Comparison of ENCODE assay signal across 8 mouse cellular contexts in genomic region chr14:75787794-75788175, GRCm38 (mm10). TPM values are rescaled to one million over a fixed set of nuclear protein-coding genes. Genes with fewer than 3 reads are reported as not detected.
DNase-seq lines count a peak whose midpoint lies in the region; ATAC-seq and TF ChIP-seq lines count a peak whose summit lies in the region.

No protein-coding gene starts in this region.

- no peak overlapping the region for H3K27ac ChIP-seq in left cerebral cortex, adult 2 months
- H3K27ac ChIP-seq in embryonic facial prominence, embryonic 10.5 days (replicated peaks), result no peak overlapping the region
- H3K27ac ChIP-seq in hindbrain, embryonic 16.5 days (ENCODE audit: low read depth, low read length), result no peak overlapping the region
- no peak overlapping the region for H3K27ac ChIP-seq in midbrain, postnatal 0 days (ENCODE audit: low read depth, low read length)

- 32% methylated on average over 7 of the region's 7 CpGs for WGBS in embryonic facial prominence, embryonic 10.5 days
- WGBS in hindbrain, embryonic 16.5 days, result 40% methylated on average over 7 of the region's 7 CpGs
- 33% methylated on average over 7 of the region's 7 CpGs for WGBS in midbrain, postnatal 0 days

- no peak for ATAC-seq in hindbrain, embryonic 16.5 days
- no peak for ATAC-seq in midbrain, postnatal 0 days (ENCODE audit: low FRiP score)

- H3K27me3 ChIP-seq in embryonic facial prominence, embryonic 10.5 days (replicated peaks; ENCODE audit: low read depth, poor library complexity, severe bottlenecking), result peaks cover 30% of the 10 kb centered on the region
- peaks cover 7% of the 10 kb centered on the region; the same call in 1 of the 2 replicates for H3K27me3 ChIP-seq in hindbrain, embryonic 16.5 days (replicated peaks; ENCODE audit: control insufficient read depth, insufficient read depth, low read length)
- H3K27me3 ChIP-seq in midbrain, postnatal 0 days (ENCODE audit: insufficient read depth, low read length), result no peaks in the 10 kb centered on the region

- peak overlapping the region; percentile 77 for H3K4me2 ChIP-seq in hindbrain, embryonic 16.5 days (ENCODE audit: low read length)
- H3K4me2 ChIP-seq in midbrain, postnatal 0 days (ENCODE audit: low read depth, low read length, poor library complexity, severe bottlenecking), result peak overlapping the region; percentile 57

- H3K4me1 ChIP-seq in embryonic facial prominence, embryonic 10.5 days, result peaks cover 6% of the 10 kb centered on the region
- H3K4me1 ChIP-seq in hindbrain, embryonic 16.5 days (ENCODE audit: control insufficient read depth, insufficient read depth, low read depth, low read length), result peaks cover 9% of the 10 kb centered on the region
- no peaks in the 10 kb centered on the region for H3K4me1 ChIP-seq in midbrain, postnatal 0 days (ENCODE audit: insufficient read depth, low read length)

- intact Hi-C loops in left cerebral cortex, adult 2 months (cut with DNase I), result loop anchor here (1.0 to 2.0 kb wide), 2 partner anchors 42 to 57 kb away; partner anchors contain the start of gene Tpt1
- intact Hi-C loops in left cerebral cortex, postnatal 14 days (cut with DNase I), result loop anchor here (2.0 kb wide), 1 partner anchor 47 kb away; no protein-coding TSS in a partner anchor

- TF ChIP-seq CTCF in left cerebral cortex, adult 2 months (IDR thresholded peaks at IDR 0.05), result no peak
- TF ChIP-seq CTCF in midbrain, postnatal 0 days (IDR thresholded peaks at IDR 0.05), result no peak

- no peak overlapping the region for H3K9ac ChIP-seq in hindbrain, embryonic 16.5 days (ENCODE audit: low read depth, low read length)
- H3K9ac ChIP-seq in midbrain, postnatal 0 days (replicated peaks; ENCODE audit: low read length, poor library complexity, severe bottlenecking), result no peak overlapping the region

- H3K36me3 ChIP-seq in embryonic facial prominence, embryonic 10.5 days (replicated peaks), result no peaks in the 10 kb centered on the region
- H3K36me3 ChIP-seq in hindbrain, embryonic 16.5 days (ENCODE audit: control insufficient read depth, insufficient read depth, low read length), result no peaks in the 10 kb centered on the region
- H3K36me3 ChIP-seq in midbrain, postnatal 0 days (ENCODE audit: insufficient read depth, low read length), result no peaks in the 10 kb centered on the region

- no peaks in the 10 kb centered on the region for H3K9me3 ChIP-seq in embryonic facial prominence, embryonic 10.5 days
- no peaks in the 10 kb centered on the region for H3K9me3 ChIP-seq in hindbrain, embryonic 16.5 days (ENCODE audit: control insufficient read depth, low read length)
- H3K9me3 ChIP-seq in midbrain, postnatal 0 days (ENCODE audit: low read length), result no peaks in the 10 kb centered on the region

- DNase-seq in left cerebral cortex, adult 2 months (ENCODE audit: extremely low spot score in 1 of 2, low spot score in 2 of 2), result no peak
- DNase-seq in left cerebral cortex, postnatal 14 days (ENCODE audit: low spot score in 2 of 2), result no peak
- DNase-seq in embryonic facial prominence, embryonic 10.5 days (ENCODE audit: low spot score), result no peak
- DNase-seq in midbrain, postnatal 0 days (ENCODE audit: low spot score), result no peak
- DNase-seq in right cerebral cortex, postnatal 4 days, result no peak
- DNase-seq in thymus, postnatal 36 days, result no peak
- no peak for DNase-seq in spleen, adult 12 weeks (ENCODE audit: low spot score)

- H3K4me3 ChIP-seq in left cerebral cortex, adult 2 months, result peak overlapping the region; percentile 86; the same call in 1 of the 2 replicates
- peak overlapping the region; percentile 88; the same call in 1 of the 2 replicates for H3K4me3 ChIP-seq in embryonic facial prominence, embryonic 10.5 days
- no peak overlapping the region for H3K4me3 ChIP-seq in hindbrain, embryonic 16.5 days (ENCODE audit: low read length)
- no peak overlapping the region for H3K4me3 ChIP-seq in midbrain, postnatal 0 days (ENCODE audit: low read depth, low read length)

RNA-seq across cellular contexts. Expression of gene Slc25a30, which starts 0.9 kb away (rescaled TPM):
- total RNA-seq in left cerebral cortex, adult 2 months (2021), result 10 to 100 TPM; 10.6 to 12.2 TPM
- total RNA-seq in left cerebral cortex, postnatal 14 days (2021), result 10 to 100 TPM in 1 of 2 experiments, 1 to 10 TPM in 1; 9.9 to 10.9 TPM
- polyA plus RNA-seq in embryonic facial prominence, embryonic 10.5 days (2016; fragmentation: Nextera tagmentation; extraction: Ambion mirVana), result 7.0 and 7.1 TPM in 2 replicates
- 8.2 and 8.6 TPM in 2 replicates for polyA plus RNA-seq in hindbrain, embryonic 16.5 days (2015; fragmentation: Nextera tagmentation; extraction: Ambion mirVana)
- 9.6 and 17.1 TPM in 2 replicates for total RNA-seq in midbrain, postnatal 0 days (2014; rRNA removed)
- polyA plus RNA-seq in midbrain, postnatal 0 days (2015; fragmentation: Nextera tagmentation; extraction: Ambion mirVana), result 6.2 and 6.5 TPM in 2 replicates

RNA-seq across cellular contexts. Expression of gene Cog3, which starts 33.5 kb away (rescaled TPM):
- total RNA-seq in left cerebral cortex, adult 2 months (2021), result 10 to 100 TPM; 25.3 to 26.0 TPM
- 10 to 100 TPM; 22.8 to 23.2 TPM for total RNA-seq in left cerebral cortex, postnatal 14 days (2021)
- polyA plus RNA-seq in embryonic facial prominence, embryonic 10.5 days (2016; fragmentation: Nextera tagmentation; extraction: Ambion mirVana), result 19.5 and 20.6 TPM in 2 replicates
- polyA plus RNA-seq in hindbrain, embryonic 16.5 days (2015; fragmentation: Nextera tagmentation; extraction: Ambion mirVana), result 15.8 and 18.3 TPM in 2 replicates
- 19.3 and 26.3 TPM in 2 replicates for total RNA-seq in midbrain, postnatal 0 days (2014; rRNA removed)
- 12.6 and 12.9 TPM in 2 replicates for polyA plus RNA-seq in midbrain, postnatal 0 days (2015; fragmentation: Nextera tagmentation; extraction: Ambion mirVana)

RNA-seq across cellular contexts. Expression of gene Tpt1, which starts 57.1 kb away (rescaled TPM):
- 100 to 1,000 TPM; 975 to 978 TPM for total RNA-seq in left cerebral cortex, adult 2 months (2021)
- 1,000 to 10,000 TPM; 1,045 to 1,071 TPM for total RNA-seq in left cerebral cortex, postnatal 14 days (2021)
- 832 and 862 TPM in 2 replicates for polyA plus RNA-seq in embryonic facial prominence, embryonic 10.5 days (2016; fragmentation: Nextera tagmentation; extraction: Ambion mirVana)
- polyA plus RNA-seq in hindbrain, embryonic 16.5 days (2015; fragmentation: Nextera tagmentation; extraction: Ambion mirVana), result 585 and 607 TPM in 2 replicates
- 555 and 595 TPM in 2 replicates for total RNA-seq in midbrain, postnatal 0 days (2014; rRNA removed)
- polyA plus RNA-seq in midbrain, postnatal 0 days (2015; fragmentation: Nextera tagmentation; extraction: Ambion mirVana), result 612 and 651 TPM in 2 replicates

Comparison
In these comparisons a context has a peak if more than half of its experiments do, and no peak if none do; other contexts are left out.
1. H3K4me3 ChIP-seq: peak in left cerebral cortex, adult 2 months (single experiment) and embryonic facial prominence, embryonic 10.5 days (single experiment); none in hindbrain, embryonic 16.5 days (single experiment) and midbrain, postnatal 0 days (single experiment).